Mouse (Mus musculus) frontal cortex, postnatal 25 days (tissue): ENCODE measurements around the gene Tpm1.

Experiments
- DNase-seq, 2 experiments: peaks; one replicate each; pipeline ENCODE4 v3.0.0; 2022; ENCODE audit warnings: low spot score in 2 of 2

Gene Tpm1

DNA sequence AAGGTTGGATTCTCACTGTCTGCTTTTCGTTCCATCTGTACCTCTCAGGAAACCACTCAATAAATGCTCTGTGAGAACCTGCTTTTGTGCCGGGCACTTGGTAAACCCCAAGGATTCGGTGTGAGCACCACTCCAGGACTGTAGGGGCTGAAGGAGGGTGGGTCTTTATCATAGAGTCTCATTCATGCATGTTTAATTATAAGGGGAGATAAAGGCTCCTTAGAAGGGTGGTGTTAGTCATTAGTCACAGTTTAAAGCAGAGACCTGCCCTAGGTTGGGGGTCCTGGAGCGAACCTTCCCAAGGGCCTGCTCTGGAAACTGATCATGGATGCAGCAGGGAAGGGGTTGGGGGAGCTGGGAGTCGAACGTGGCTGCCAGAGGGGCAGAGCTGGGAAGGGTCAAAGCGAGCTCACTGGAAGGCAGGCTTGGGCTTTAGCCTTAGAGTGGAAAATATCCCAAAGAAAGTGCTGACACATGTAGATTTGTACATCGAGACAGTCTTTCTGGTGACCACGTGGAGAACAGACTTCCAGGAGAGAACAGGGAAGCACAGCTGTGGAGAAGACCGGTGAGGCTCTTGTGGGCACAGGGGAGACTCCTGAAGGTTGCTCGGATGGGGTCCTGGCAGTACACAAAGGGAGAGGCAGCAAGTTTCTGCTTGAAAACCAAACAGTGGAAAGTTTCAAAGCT, 60.9 kb downstream of the Tpm1 start:
- no peak for DNase-seq

DNA sequence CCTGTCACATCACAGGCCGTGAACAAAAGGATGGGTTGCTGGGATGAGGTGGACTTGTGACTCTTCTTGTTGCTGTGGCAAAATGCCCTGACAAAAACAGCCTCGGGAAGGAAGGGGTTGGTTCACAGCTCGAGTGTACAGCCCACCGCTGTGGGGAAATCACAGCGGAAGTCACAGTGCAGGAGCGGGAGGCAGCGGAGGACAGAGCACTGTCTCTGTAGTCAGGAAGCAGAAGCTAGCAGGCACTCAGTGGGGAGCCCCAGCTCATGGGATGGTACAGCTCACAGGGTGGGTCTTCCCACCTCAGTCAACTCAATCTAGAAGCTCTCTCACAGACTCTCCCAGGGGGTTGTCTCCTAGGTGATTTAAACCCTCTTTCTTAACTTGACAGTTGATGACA, 63.8 kb downstream of the Tpm1 start:
- DNase-seq = no peak

DNA sequence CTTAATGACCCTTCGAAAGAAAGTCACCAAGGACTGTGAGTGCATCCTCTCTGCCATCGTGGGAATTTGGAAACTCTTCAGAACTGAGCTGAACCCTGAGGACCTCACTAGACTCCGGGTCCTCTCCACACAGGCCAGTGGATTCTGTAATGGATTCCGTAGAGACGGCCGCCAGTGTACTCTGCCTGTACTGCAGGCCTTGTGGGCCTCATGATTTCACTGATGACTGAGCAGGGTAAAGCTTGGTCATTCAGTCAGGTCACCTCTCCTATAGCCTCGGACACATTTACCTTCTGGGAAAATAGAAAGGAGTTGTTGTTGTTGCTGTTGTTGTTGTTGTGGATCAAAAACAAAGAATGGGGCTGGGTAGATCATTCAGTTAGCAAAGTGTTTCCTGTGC, 67.1 kb downstream of the Tpm1 start:
- no peak for DNase-seq

DNA sequence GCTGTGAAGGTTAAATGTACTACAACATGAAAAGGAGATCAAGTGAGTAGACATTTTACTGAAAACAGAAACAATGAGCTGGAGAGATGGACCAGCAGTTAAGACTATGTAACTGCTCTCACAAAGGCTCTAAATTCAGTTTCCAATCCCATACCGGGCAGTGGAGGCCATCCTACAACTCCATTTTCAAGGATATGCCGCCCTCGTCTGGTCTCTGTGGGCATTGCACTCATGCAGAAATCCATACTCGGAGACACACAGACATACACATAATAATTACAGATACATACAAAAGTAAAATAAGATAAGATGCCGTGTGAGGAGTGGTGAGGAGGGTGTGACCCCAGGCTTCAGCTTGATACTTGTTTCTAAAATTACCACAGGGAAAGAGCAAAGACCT, 68.7 kb downstream of the Tpm1 start:
- DNase-seq = peak in 1 of 2 experiments; percentile 59

DNA sequence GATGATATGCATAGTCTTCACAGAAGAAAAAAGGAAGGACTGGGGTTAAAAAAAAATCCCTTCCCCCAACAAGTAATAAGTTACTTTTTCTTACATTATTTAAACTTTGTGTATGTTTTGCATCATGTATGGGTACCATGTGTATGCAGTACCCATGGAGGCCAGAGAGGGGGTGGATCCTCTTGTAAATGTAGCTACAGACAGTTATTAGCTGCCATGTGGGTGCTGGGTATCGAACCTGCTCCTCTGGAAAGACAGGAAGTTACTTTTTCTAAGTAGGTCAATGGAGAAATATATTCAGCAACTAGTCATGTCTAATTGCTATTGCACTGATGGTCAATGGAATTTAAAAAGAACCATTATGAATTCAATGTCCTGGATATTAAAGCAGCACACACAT, 70.7 kb downstream of the Tpm1 start:
- DNase-seq = no peak

DNA sequence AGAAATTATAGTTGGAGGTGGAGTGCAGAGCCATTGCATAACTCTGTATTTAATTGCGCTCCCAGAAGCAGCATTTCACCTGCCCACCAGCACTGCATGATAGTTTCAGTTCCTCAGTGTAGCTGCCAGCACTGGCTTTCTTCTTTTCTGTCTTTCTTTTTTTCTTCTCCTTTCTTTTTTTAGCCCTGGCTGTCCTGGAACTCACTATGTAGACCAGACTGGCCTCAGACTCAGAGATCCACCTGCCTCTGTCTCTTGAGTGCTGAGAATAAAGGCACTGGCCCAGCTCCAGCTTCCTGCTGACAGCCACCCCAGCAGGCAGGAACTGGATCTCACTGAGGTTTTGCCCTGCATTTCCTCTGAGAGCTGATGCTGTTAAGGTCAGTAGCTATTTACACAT, 71.2 kb downstream of the Tpm1 start:
- no peak for DNase-seq

DNA sequence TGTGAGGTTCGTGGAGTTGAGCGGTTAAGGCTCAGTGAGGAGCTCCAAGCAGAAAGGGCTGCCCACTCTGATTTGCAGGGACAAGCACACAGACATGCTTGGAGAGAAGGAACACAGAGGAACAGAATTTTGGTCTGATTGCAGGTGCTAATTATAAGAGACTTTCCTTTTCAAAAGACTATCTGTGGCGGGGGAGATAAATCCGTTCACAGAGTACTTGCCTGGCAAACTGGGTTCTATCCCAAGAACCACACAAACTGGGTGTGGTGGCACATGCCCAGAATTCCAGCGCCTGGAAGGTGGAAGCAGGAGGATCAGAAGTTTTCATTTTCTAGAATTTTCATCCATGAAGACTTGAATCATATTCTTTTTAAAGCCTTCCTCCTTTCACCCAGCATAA, 72.1 kb downstream of the Tpm1 start:
- no peak for DNase-seq

DNA sequence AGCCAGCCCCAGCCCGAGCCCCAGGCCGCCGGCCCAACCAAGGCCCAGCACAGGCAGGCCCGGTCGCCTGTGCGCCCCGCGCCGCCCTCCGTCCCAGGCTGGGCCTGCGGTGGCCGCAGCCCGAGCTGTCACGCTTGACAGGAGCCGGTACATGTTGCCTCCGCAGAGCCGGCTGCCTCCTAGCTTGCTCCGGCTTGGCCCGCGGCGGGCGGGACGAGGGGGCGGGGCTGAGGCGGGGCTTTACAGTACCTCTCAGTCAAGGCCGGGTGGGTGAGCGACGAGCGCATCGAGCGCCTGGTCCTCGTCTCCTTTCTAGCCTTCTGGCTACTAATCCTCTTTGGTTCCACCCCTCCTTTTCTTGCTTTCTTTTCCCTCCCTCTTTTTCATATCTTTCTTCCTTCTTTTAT, 74.0 kb downstream of the Tpm1 start, which contains the start of gene Lactb:
Gene Lactb, minus strand, starts transcription at position 246 of the 407 bp plus-strand sequence.
- DNase-seq = peak; percentile 87 to 91

DNA sequence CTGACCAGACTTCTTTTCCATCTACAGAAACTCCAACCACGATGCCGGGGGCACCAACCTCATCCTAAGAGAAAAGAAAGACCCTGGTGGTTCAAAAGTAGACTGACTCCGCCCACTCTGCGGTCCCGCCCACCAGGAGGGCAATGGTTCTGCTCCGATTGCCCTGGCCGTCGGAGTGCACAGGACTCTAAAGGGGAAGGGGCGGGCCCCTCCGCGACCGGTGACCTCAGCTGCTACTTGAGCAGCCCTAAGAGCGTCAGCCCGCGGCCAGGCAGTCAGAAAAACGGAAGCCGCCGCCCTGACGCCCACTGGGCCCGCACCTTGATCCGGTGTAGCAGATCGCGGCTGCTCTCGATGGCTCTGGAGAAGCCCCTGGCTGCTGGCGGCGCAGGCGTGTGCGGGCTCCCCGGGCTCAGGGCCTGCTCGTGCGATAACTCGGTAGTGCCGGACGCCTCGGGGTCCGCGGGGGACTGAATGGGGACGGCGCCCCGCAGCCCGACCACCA, 74.4 kb downstream of the Tpm1 start:
- peak; percentile 34 to 35 for DNase-seq
